Mouse (Mus musculus) heart, adult 10 weeks (tissue): ENCODE results near the gene Spr. TPM values are rescaled to one million over a fixed set of nuclear protein-coding genes. Genes with fewer than 3 reads are reported as not detected.

Experiments used
- polyA plus RNA-seq: library from polyadenylated mRNA; stranded (reverse); fragments of 350-450 nt; fragmentation: Illumina TruSeq; extraction: RNeasy Lipid Tissue Mini Kit (QIAGEN cat#74804); gene quantifications from one replicate; pipeline ENCODE4 v1.2.3, GENCODE M21; 2014; ENCODE audit warnings: low read depth, low replicate concordance

The Spr gene
- polyA plus RNA-seq: 89.1 TPM

GRCm38 (mm10) chr6:85137217-85138035, at the start of gene Spr:
TSS of gene Spr (minus strand) at chr6:85137766.

Other genes starting within 250 kb of the Spr start
- 9.7 TPM for gene Exoc6b, start 68.3 kb downstream of the Spr start, polyA plus RNA-seq
- not detected for gene Emx1, start 49.7 kb upstream of the Spr start, polyA plus RNA-seq
- 4.1 TPM for gene Sfxn5, start 195.7 kb upstream of the Spr start, polyA plus RNA-seq
- 52.2 TPM for gene Rab11fip5, start 236.9 kb upstream of the Spr start, polyA plus RNA-seq